Mouse (Mus musculus) lung, embryonic 15.5 days (tissue): ENCODE results near the gene Myo18a. TPM values are rescaled to one million over a fixed set of nuclear protein-coding genes. Genes with fewer than 3 reads are reported as not detected.
A peak's percentile ranks its signal among the peaks of the same experiment; 100 is the strongest.

Experiments
- ATAC-seq: fragments of 200-750 bp; cut with Nextera tagmentation; 2 replicates; pipeline ENCODE4 v1.8.0; 2017; ENCODE audit warnings: moderate number of reproducible peaks, borderline replicate concordance; ENCODE audit not compliant: low FRiP score, low TSS enrichment; ENCODE audit errors: extremely low read depth
- H3K27ac ChIP-seq: fragments of 300-500 bp; sonication (generic); 2 replicates; pipeline ENCODE4 v1.5.1; 2015; ENCODE audit warnings: moderate library complexity, mild to moderate bottlenecking, inconsistent platforms
- H3K27me3 ChIP-seq: fragments of 300-500 bp; sonication (generic); 2 replicates; pipeline ENCODE4 v1.6.1; 2015; ENCODE audit warnings: inconsistent platforms
- H3K36me3 ChIP-seq: fragments of 300-500 bp; sonication (generic); 2 replicates; pipeline ENCODE4 v1.6.1; 2015; ENCODE audit warnings: inconsistent platforms
- H3K4me1 ChIP-seq: fragments of 300-500 bp; sonication (generic); 2 replicates; pipeline ENCODE4 v1.6.1; 2015; ENCODE audit warnings: inconsistent platforms
- H3K4me2 ChIP-seq: fragments of 300-500 bp; sonication (generic); 2 replicates; pipeline ENCODE4 v1.6.1; 2015; ENCODE audit warnings: inconsistent platforms, mild to moderate bottlenecking, moderate library complexity
- H3K4me3 ChIP-seq: fragments of 300-500 bp; sonication (generic); 2 replicates; pipeline ENCODE4 v1.5.1; 2015; ENCODE audit warnings: mild to moderate bottlenecking, inconsistent platforms
- H3K9ac ChIP-seq: fragments of 300-500 bp; sonication (generic); 2 replicates; pipeline ENCODE4 v1.6.1; 2015; ENCODE audit warnings: inconsistent platforms
- H3K9me3 ChIP-seq: fragments of 300-500 bp; sonication (generic); 2 replicates; pipeline ENCODE4 v1.6.1; 2016; ENCODE audit warnings: inconsistent platforms
- WGBS: fragments of 180-500 bp; shearing (Covaris S2); methylation state at CpG from one replicate; pipeline ENCODE4 v1.1.7; 2015; 5-methylcytosine and 5-hydroxymethylcytosine counted together
- polyA plus RNA-seq: library from polyadenylated mRNA; unstranded; fragments of >200 nt; fragmentation: Nextera tagmentation; extraction: Ambion mirVana; gene quantifications from 2 replicates; pipeline ENCODE4 v1.2.1, GENCODE M21; 2015

Myo18a gene
- polyA plus RNA-seq, 1 experiment from 2014 or later: 46.2 TPM

- ATAC-seq: no peak
Measured at GRCm38 (mm10) chr11:77775701-77776400, 12.8 kb downstream of the Myo18a start.

GRCm38 (mm10) chr11:77777436-77777835, 14.4 kb downstream of the Myo18a start:
- 88% methylated on average over 17 of the region's 17 CpGs for WGBS
- ATAC-seq: no peak

More at GRCm38 (mm10) chr11:77775701-77776400, 12.8 kb downstream of the Myo18a start:
- Histone ChIP-seq H3K27me3 (no peaks in the 10 kb centered on the region), H3K9me3 (no peaks in the 10 kb centered on the region), H3K36me3 (peaks cover 11% of the 10 kb centered on the region; the same call in 1 of the 2 replicates), H3K4me1 (peaks cover 19% of the 10 kb centered on the region), H3K9ac (no peak overlapping the region), H3K27ac (peak overlapping the region; percentile 48; the same call in 1 of the 2 replicates), H3K4me2 (no peak overlapping the region), H3K4me3 (no peak overlapping the region)
- WGBS: 65% methylated on average over 9 of the region's 9 CpGs

GRCm38 (mm10) chr11:77777937-77778336, 14.9 kb downstream of the Myo18a start:
- H3K4me1 ChIP-seq: peaks cover 15% of the 10 kb centered on the region
- H3K9me3 ChIP-seq: no peaks in the 10 kb centered on the region
- H3K4me3 ChIP-seq: no peak overlapping the region
- H3K27ac ChIP-seq: no peak overlapping the region
- H3K4me2 ChIP-seq: no peak overlapping the region
- no peak for ATAC-seq
- no peak overlapping the region for H3K9ac ChIP-seq
- peaks cover 11% of the 10 kb centered on the region; the same call in 1 of the 2 replicates for H3K36me3 ChIP-seq
- no peaks in the 10 kb centered on the region for H3K27me3 ChIP-seq
- 91% methylated on average over 17 of the region's 17 CpGs for WGBS

More at GRCm38 (mm10) chr11:77777436-77777835, 14.4 kb downstream of the Myo18a start:
- Histone ChIP-seq H3K27me3 (no peaks in the 10 kb centered on the region), H3K9me3 (no peaks in the 10 kb centered on the region), H3K4me1 (peaks cover 19% of the 10 kb centered on the region), H3K4me2 (no peak overlapping the region), H3K27ac (no peak overlapping the region), H3K9ac (no peak overlapping the region), H3K36me3 (peaks cover 11% of the 10 kb centered on the region; the same call in 1 of the 2 replicates), H3K4me3 (no peak overlapping the region)

GRCm38 (mm10) chr11:77779240-77779639, 16.2 kb downstream of the Myo18a start:
- Histone ChIP-seq H3K36me3 (peaks cover 11% of the 10 kb centered on the region; the same call in 1 of the 2 replicates), H3K27me3 (no peaks in the 10 kb centered on the region), H3K9ac (no peak overlapping the region), H3K4me1 (peaks cover 27% of the 10 kb centered on the region), H3K4me3 (no peak overlapping the region), H3K4me2 (no peak overlapping the region), H3K27ac (no peak overlapping the region), H3K9me3 (no peaks in the 10 kb centered on the region)
- no peak for ATAC-seq
- WGBS: 70% methylated on average over 1 of the region's 1 CpGs

GRCm38 (mm10) chr11:77781088-77781487, 18.0 kb downstream of the Myo18a start:
- H3K27me3 ChIP-seq: no peaks in the 10 kb centered on the region
- ATAC-seq: peak; percentile 23; the same call in 1 of the 2 replicates

GRCm38 (mm10) chr11:77782104-77782815, 19.2 kb downstream of the Myo18a start:
- no peaks in the 10 kb centered on the region for H3K27me3 ChIP-seq
- no peak overlapping the region for H3K4me3 ChIP-seq
- 86% methylated on average over 7 of the region's 7 CpGs for WGBS
- ATAC-seq: no peak
- peaks cover 11% of the 10 kb centered on the region; the same call in 1 of the 2 replicates for H3K36me3 ChIP-seq
- H3K4me2 ChIP-seq: no peak overlapping the region
- peaks cover 49% of the 10 kb centered on the region for H3K4me1 ChIP-seq
- no peak overlapping the region for H3K27ac ChIP-seq
- H3K9me3 ChIP-seq: no peaks in the 10 kb centered on the region
- no peak overlapping the region for H3K9ac ChIP-seq

More at GRCm38 (mm10) chr11:77781088-77781487, 18.0 kb downstream of the Myo18a start:
- peaks cover 11% of the 10 kb centered on the region; the same call in 1 of the 2 replicates for H3K36me3 ChIP-seq
- no peaks in the 10 kb centered on the region for H3K9me3 ChIP-seq
- H3K4me2 ChIP-seq: no peak overlapping the region
- H3K4me1 ChIP-seq: peaks cover 42% of the 10 kb centered on the region
- no peak overlapping the region for H3K4me3 ChIP-seq
- WGBS: 38% methylated on average over 7 of the region's 7 CpGs
- no peak overlapping the region for H3K9ac ChIP-seq
- no peak overlapping the region for H3K27ac ChIP-seq

GRCm38 (mm10) chr11:77783211-77783746, 20.2 kb downstream of the Myo18a start:
- Histone ChIP-seq H3K4me1 (peaks cover 49% of the 10 kb centered on the region), H3K4me3 (no peak overlapping the region), H3K27me3 (no peaks in the 10 kb centered on the region), H3K9me3 (no peaks in the 10 kb centered on the region), H3K36me3 (peaks cover 2% of the 10 kb centered on the region; the same call in 1 of the 2 replicates), H3K4me2 (no peak overlapping the region; the same call in 1 of the 2 replicates), H3K27ac (peak overlapping the region; percentile 92), H3K9ac (no peak overlapping the region)
- ATAC-seq: peak; percentile 43; the same call in 1 of the 2 replicates
- 51% methylated on average over 10 of the region's 10 CpGs for WGBS

GRCm38 (mm10) chr11:77783747-77784646, 21.0 kb downstream of the Myo18a start:
- peak overlapping the region; percentile 9; the same call in 1 of the 2 replicates for H3K4me2 ChIP-seq
- WGBS: 37% methylated on average over 18 of the region's 18 CpGs
- ATAC-seq: peak; percentile 16; the same call in 1 of the 2 replicates
- H3K4me1 ChIP-seq: peaks cover 49% of the 10 kb centered on the region
- no peaks in the 10 kb centered on the region for H3K36me3 ChIP-seq
- no peak overlapping the region for H3K4me3 ChIP-seq
- H3K9me3 ChIP-seq: no peaks in the 10 kb centered on the region
- H3K27me3 ChIP-seq: no peaks in the 10 kb centered on the region
- peak overlapping the region; percentile 13; the same call in 1 of the 2 replicates for H3K9ac ChIP-seq
- H3K27ac ChIP-seq: peak overlapping the region; percentile 92

GRCm38 (mm10) chr11:77784894-77785293, 21.8 kb downstream of the Myo18a start:
- no peaks in the 10 kb centered on the region for H3K27me3 ChIP-seq
- H3K4me3 ChIP-seq: no peak overlapping the region
- H3K4me1 ChIP-seq: peaks cover 55% of the 10 kb centered on the region
- H3K9ac ChIP-seq: no peak overlapping the region
- H3K4me2 ChIP-seq: peak overlapping the region; percentile 9; the same call in 1 of the 2 replicates
- no peaks in the 10 kb centered on the region for H3K36me3 ChIP-seq
- H3K27ac ChIP-seq: peak overlapping the region; percentile 92
- H3K9me3 ChIP-seq: no peaks in the 10 kb centered on the region
- no peak for ATAC-seq
- WGBS: 56% methylated on average over 9 of the region's 9 CpGs

- H3K36me3 ChIP-seq: no peaks in the 10 kb centered on the region
- peak overlapping the region; percentile 15 for H3K9ac ChIP-seq
- 11% methylated on average over 5 of the region's 5 CpGs for WGBS
- no peaks in the 10 kb centered on the region for H3K9me3 ChIP-seq
- peak overlapping the region; percentile 19; the same call in 1 of the 2 replicates for H3K4me2 ChIP-seq
- no peaks in the 10 kb centered on the region for H3K27me3 ChIP-seq
- H3K27ac ChIP-seq: peak overlapping the region; percentile 92
- ATAC-seq: no peak
- no peak overlapping the region for H3K4me3 ChIP-seq
- H3K4me1 ChIP-seq: peaks cover 59% of the 10 kb centered on the region
Measured at GRCm38 (mm10) chr11:77785396-77785767, 22.3 kb downstream of the Myo18a start.
